Mouse (Mus musculus): ENCODE results near the gene Gm16253.

Gm16253 gene

DNA sequence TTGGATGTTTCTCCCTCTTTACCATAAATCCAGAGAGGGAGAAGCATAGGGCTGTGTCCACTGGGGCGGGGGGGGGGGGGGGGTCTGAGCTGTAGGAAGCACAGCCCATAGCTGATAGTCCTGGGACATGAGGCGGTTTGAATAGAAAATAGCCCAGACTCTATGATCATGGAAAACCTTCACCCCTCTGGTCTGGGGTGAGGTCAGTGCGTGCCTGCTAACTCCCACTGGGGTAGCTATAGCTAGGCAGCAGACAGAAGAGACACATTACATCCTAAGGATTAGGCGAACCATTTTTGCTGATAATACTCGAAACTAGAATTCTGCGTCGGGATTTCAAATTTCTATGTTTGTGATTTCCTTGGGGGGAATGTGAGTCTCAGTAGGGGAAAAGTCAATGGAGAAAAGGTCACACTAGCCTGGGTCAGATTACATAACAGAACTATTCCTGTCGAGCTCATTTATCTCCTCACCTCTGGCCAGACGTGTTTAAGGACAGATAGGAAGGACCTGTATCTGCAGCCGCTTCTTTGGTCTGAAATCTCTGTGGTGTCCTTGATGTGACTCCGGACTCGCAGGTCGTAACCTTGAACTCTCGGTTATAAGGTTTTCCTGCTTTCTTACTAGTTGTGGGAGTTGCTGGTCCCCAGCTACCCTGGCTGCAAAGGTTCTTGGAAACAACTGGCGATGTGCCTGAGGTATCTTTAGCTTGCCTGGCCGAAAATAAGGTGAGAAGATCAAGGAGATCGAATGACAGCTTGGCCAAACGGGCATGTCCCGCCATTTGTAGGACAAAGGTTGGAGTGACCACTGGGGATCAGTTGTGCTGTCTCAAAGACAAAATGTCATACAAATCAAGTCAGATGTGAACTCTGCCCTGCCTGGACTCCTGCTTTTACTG is 2.9 kb upstream of the Gm16253 start:
- no peak for DNase-seq (ENCODE audit: low read depth, low spot score)

DNA sequence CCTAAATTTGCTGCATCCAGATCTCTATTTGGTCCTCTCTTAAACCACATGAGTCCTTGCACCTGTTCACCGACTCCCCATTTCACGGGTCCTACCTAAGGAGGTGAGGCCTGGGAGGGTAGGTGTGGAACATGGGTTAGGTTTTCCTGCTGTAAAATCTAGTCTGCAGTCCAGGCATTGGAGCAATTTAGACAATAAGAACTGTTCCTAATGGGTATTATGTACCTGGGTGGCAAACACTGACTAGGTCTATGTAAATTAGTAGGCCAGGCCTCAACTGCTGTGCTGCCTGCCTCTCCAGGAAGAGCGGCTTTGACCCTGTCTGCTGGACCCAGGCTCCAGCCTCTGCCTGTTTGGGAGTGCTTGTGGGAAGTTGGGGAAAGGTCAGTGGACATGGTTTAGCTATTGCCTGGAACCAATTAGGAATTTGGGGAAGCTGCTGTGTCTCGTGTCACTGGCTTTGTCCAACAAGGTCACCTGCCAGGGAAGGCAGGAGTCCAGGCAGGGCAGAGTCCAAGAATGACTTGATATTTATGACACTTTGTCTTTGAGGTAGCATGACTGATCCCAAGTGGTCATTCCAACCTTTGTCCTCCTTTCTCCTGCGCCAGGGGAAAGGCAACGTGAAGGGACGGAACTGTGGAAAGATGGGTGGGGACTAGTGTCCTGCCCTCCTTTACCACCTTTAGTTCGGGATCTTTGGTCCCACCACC is 1.4 kb upstream of the Gm16253 start:
- no peak for DNase-seq (ENCODE audit: low read depth, low spot score)

DNA sequence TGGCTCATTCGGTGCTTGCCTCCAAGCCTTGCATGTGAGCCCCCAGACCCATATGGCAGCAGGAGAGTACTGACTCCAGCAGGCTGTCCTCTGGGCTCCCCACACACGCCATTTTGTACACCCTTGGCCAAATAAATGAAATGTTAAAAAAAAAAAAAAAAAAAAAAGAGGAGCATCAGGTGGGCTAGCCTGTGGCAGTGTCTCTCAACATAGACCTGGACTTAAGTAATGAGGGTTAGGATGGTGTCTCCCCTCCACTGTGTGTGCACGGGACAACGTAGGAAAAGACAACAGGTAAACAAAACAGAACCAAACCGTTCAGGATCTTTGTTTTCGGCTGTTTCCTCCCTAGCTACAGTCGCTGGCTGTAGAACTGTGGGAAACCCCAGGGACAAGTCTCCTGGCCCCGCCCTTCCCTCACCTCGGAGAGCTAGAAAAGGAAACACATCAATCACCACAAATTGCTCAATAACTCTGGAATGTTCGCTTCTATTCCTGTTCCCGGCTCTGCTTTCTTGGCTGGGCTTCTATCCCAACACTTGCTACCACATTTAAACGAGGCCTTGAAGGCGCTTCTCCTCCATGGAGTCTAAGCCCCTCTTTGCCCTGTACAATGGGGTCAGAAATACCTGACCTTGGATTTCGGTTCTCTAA is 652 bp upstream of the Gm16253 start:
- peak; percentile 27 for DNase-seq (ENCODE audit: low read depth, low spot score)

DNA sequence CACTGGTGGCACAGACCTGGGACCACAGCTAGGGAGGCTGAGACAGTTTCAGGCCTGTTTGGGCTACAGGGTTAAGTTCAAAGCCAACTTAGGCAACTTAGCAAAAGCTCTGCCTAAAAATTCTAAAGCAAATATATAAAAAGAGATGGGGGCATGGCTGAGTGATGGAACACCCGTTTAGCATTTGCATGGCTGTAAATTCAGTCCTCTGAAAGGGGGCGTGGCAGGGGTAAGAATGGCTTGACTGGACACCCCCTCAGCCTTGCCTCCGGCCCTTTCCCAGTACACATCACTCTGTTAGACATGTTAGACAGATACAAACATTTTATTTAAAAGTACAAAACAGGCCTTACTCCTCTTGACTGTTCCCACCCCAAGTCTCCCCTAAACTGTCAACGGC is 782 bp downstream of the Gm16253 start:
- no peak for DNase-seq (ENCODE audit: low read depth, low spot score)

DNA sequence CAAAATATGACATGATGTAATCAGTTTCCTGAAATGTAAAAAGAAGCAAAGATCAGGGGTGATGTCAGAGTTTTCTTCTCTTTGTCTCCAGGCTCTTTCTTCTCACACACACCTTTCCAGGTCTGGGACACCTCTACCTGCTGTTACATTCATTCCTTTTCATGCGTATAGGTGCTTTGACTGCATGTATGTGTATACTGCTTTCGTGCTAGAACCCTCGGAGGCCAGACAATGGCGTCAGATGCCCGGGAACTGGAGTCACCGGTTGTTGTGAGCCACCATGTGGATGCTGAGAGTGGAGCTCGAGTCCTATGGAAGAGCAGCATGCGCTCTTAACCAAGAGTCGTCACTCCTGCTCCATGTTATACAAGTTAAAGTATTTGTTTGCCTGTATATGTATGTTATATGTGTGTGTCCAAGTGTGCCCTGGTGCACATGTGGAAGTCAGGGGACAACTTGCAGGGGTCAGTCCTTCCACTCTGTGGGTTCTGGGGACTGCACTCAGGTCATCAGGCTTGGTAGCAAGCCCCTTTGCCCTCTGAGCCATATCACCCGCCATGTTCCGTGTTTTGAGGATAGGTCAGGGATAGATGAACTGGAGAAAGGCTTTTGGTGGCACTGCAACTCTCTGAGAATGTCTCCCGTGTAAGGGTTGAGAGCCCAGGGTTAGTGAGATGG is 1.9 kb downstream of the Gm16253 start:
- no peak for DNase-seq (ENCODE audit: low read depth, low spot score)

DNA sequence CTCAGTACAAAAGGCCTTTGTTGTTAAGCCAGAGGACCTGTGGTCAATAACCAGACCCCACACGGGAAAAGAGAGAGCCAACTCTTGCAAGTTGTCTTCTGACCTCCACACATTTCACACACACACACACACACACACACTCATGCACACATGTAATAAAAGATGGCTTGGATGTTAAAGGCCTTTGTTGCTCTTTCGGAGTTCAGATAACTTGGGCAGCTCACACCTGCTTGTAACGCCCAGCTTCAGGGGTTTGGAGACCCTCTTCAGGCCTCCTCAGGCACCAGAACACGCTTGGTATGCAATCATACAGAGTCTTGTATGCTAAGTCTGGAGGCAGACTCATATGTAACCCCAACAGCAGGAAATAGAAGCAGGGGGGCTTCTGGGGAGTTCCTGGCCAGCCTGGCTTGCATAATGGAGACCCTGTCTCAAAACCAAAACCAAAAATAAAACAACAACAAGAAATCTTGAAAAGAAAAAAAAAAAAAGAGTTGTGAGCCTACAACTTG is 2.5 kb downstream of the Gm16253 start:
- no peak for DNase-seq (ENCODE audit: low read depth, low spot score)

DNA sequence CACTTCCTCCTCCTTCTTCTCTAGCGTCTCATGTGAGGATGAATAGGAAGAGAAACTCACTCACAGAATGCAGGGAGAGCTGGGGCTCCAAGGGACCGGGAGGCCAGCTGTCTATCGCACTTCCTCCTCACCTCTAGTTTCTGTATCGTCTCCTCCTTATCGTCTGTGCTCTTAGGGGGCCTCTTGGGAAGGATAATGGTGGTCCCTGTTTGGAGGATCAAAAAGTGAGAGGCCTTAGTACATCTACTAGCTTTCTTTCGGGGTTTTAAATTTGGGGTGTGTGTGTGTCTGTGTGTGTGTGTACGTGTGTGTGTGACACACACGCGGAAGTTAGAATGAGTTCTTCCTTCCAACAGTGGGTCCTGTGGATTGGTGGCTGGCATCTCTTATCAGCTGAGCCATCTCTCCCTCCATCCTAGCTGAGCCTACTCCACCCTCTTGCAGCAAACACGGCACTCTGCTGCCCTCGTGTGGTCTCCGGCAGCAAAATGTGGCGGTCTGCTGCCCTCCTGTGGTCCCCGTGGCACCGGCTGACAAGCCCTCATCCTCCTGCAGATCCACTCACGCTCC is 3.2 kb downstream of the Gm16253 start:
- DNase-seq (ENCODE audit: low read depth, low spot score) = peak; percentile 85

DNA sequence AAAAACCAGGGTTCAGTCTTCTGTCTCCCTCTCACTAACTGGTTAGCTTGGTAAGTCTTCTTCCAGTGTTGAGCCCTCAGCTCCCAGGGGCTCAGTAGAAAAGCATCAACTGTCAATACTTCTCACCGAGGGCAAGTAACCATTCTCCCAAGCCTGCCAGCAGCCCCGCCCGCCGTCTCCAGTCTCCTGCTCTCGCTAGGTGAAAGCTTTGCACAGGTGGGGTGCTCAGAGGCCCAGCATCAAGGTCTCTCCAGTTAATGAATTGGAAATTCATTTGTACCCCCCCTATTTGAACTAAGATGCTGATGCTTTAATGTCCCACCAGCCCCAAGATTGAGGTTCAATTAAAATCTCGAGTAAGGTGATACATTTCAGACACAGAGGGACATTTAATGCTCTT is 4.4 kb downstream of the Gm16253 start:
- DNase-seq (ENCODE audit: low read depth, low spot score) = no peak

DNA sequence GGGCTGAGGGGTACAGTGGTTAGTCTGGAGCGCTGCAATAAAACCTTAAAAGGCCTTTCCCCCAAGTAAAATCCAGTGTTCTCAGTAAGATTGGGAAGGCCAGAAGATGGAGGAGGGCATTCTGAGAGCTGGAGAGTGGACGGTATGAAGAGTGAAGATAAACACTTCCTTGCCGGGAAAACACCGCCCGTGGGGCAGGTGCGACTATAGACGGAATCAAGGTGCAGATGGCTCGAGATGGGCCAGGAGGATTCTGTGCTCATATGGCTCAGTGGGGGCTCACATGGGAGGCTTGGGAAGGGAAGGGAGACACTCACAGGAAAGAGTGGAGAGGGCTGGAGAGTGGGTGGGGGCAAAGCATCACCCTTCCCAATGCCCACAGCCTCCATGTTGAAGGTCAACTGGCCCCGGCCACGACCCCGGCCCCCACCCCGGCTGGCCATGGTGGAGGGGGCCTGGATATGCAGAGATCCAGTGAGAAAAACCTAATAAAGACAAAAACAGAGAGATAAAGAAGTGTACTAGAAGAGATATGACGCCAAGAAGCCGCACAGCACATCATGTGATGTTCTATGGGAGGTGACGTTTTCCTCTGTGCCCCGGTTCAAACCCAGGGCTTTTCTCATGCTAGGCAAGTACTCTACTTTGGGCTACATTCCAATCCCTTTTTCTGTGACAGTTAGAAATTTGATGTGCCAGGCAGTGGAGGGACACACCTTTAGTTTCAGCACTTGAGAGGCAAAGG is 5.2 kb downstream of the Gm16253 start:
- DNase-seq (ENCODE audit: low read depth, low spot score) = no peak

DNA sequence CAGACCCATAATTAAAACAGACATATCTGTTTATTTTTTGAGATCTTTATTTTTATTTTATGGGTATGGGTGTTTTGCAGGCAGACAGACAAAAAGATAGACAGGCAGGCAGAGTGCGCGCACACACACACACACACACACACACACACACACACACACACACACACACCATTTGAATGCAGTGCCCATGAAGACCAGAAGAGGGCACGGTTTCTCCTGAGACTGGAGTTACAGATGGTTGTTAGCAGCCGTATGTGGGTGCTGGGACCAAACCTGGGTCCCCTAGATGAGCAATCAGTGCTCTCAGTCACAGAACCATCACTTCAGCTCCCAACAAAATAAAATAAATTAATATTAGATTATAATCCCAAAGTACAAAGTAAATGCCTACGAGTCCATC is 6.6 kb downstream of the Gm16253 start:
- no peak for DNase-seq (ENCODE audit: low read depth, low spot score)

DNA sequence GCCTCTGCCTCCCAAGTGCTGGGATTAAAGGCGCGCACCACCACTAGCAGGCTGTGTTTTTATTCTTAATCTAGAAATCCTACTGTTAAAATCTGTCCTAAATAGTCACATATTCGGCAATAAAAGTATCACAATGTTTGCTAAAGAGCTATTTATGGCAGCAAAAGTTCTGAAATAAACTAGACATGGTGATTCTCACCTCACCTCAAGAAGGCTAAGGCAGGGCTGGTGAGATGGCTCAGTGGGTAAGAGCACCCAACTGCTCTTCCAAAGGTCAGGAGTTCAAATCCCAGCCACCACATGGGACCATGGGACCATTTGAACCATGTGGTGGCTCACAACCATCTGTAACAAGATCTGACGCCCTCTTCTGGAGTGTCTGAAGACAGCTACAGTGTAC is 13.9 kb downstream of the Gm16253 start:
- no peak for DNase-seq (ENCODE audit: low read depth, low spot score)

DNA sequence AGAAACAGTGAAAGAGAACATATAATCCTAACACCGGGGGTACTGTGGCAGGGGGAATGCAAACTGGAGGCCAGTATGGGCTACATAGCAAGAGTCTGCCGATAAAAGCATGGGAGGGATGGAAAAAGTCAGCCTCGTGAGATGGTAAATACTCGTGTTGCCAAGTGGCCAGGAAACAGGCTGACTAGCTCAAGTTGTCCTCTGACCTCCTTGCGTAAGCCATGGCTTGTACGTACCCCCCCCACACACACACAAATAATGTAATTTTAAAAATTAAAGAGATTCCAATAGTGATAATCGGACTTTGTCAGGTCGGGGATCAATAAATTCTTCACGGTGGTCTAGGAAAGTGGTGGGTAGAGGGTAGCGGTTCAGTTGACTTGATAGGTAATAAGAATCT is 16.6 kb downstream of the Gm16253 start:
- no peak for DNase-seq (ENCODE audit: low read depth, low spot score)

DNA sequence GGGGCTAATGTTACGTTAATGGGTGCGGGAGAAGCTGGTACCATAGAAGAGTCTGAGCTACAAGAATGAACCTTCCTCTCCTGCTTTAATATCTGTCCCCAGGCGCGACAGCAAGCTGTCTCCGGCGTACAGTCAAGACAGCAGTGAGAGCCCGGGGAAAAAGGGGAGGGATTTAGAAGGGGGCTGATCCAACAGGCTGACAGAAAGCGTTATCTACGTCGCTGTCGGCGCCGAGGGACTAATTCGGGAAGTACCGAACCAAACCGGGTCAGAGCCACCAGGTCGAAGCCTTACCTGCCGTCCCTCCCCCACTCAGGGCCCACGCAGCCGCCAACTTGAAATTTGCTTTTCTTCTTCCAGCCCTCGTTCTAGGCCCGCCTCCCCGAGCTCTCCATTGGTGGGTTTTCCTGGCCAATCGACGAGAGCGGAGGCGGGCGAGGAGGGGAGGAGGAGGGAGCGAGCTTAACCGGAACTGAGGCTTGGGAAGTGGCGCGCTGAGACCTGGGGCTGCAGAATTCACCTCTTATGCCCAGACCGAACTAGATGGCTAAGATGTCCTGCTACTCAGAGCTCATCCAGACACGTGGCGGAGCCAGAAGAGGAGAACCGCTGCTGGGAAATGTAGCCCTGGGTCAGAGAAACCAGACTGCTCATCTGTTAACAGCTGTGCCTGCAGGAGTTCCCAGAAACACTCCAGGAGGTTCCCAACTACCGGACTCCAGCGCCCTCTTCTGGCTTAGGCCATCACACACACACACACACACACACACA is 17.2 kb downstream of the Gm16253 start, which contains the start of gene Polr3gl:
Gene Polr3gl (minus strand): TSS at position 392 of the 771 bp plus-strand sequence.
- peak; percentile 83 for DNase-seq (ENCODE audit: low read depth, low spot score)

DNA sequence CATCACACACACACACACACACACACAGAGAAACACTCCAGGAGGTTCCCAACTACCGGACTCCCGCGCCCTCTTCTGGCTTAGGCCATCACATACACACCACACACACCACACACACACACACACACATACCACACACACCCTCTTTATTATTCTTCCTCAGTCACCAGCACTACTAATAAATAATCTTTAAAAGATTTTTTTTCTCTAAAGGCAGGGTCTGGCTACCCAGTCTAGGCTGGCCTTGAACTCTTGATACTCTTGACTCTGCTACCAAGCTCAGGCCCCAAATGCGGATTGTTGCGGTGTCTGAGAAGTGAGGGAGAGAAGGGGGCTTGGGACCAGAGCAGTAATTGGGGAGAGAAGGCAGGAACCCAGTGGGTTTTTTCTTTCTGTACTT is 18.1 kb downstream of the Gm16253 start:
- DNase-seq (ENCODE audit: low read depth, low spot score) = no peak

DNA sequence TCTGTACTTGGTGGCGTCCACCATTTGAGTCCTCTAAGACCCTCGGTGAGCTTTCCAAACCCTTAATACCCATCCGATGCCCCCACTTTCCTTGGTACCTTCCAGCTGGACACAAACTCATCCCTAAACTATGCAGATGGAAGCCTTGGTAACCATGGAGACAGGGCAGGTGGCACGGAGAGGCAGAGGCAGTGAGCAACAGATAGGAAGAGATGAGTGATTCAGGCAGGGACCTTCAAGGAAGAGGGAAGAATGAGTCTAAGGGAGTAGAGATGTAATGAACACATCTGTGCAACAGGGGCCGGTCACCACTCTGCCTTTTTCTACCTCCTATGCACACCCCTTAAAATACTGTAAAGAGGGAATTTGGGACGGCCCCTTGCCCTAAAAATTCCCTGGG is 18.9 kb downstream of the Gm16253 start:
- DNase-seq (ENCODE audit: low read depth, low spot score) = no peak

DNA sequence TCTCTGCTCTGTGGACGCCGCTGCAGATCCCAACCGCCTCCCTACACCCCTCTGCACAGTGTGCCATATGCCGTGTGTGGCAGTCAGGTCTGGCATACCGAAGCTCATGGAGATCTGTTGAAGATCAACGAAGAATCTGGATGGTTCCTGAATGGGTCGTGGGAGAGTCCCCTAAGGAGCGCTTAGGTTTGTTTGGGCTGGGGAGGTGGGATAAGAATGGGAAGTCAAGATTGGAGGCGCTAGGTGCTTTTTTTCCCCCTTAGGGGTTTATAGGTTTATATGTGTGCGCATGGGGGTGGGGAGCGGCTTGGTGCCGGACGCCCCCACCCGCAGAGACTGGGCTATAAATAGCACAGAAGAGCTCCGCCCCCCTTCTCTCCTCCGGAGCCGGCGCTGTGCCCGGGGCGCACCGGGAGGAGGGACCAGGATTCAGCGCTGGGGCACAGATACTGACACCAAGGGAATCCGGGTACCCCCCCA is 19.5 kb downstream of the Gm16253 start, which contains the start of gene Ankrd34a:
Gene Ankrd34a (plus strand): TSS at position 409 of the 480 bp plus-strand sequence.
- no peak for DNase-seq (ENCODE audit: low read depth, low spot score)

DNA sequence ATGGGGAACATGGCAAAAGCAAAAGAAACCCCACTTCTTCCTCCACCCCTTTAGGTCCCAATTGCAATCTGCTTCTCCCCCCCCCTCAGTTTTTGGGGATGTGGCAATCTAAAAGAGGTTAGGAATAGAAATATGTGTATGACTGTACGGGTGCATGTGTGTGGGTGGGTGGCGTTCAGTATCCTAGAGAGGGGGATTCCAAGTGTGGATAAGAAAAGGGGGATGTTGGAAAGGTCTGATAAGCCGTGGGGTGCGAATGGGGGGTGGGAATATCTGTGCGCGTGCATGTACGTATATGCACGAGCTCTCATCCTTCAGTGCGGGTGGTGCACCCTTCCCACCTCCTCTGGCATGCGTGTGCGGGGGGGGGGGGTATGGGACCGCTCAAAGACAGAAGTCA is 20.1 kb downstream of the Gm16253 start:
- DNase-seq (ENCODE audit: low read depth, low spot score) = no peak

DNA sequence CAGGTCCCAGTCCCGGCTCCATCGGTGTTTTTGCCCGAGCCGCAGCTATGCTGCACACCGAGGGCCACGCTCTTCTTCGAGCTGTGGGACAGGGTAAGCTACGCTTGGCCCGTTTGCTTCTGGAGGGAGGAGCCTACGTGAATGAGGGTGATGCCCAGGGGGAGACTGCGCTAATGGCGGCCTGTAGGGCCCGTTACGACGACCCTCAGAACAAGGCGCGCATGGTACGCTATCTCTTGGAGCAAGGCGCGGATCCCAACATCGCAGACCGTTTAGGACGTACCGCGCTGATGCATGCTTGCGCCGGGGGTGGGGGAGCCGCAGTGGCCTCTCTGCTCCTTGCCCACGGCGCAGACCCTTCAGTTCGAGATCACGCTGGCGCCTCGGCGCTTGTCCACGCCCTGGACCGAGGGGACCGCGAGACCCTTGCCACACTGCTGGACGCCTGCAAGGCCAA is 20.7 kb downstream of the Gm16253 start:
- DNase-seq (ENCODE audit: low read depth, low spot score) = no peak
